Mouse (Mus musculus) limb, embryonic 11.5 days (tissue): Measurements from ENCODE around the gene Dhx35. TPM values are rescaled to one million over a fixed set of nuclear protein-coding genes. Genes with fewer than 3 reads are reported as not detected.

Source experiments
- ATAC-seq: fragments of 200-750 bp; cut with Nextera tagmentation; 2 replicates; pipeline ENCODE4 v1.8.0; 2017; ENCODE audit warnings: low read depth; ENCODE audit not compliant: insufficient number of reproducible peaks, low FRiP score, low TSS enrichment
- DNase-seq: peaks from one replicate; pipeline ENCODE4 v3.0.0-alpha.2; 2015; ENCODE audit warnings: low spot score
- H3K27ac ChIP-seq: fragments of 300-500 bp; sonication (generic); replicated peaks from 2 replicates; pipeline ENCODE4 v1.5.1; 2014; ENCODE audit warnings: low read depth, mild to moderate bottlenecking, low read length
- H3K27me3 ChIP-seq: fragments of 300-500 bp; sonication (generic); 2 replicates; pipeline ENCODE4 v1.6.1; 2014; ENCODE audit warnings: mild to moderate bottlenecking, low read length, mixed read lengths; ENCODE audit not compliant: control insufficient read depth, insufficient read depth
- H3K36me3 ChIP-seq: fragments of 300-500 bp; sonication (generic); 2 replicates; pipeline ENCODE4 v1.6.1; 2014; ENCODE audit warnings: mild to moderate bottlenecking, low read length, moderate library complexity, mixed read lengths; ENCODE audit not compliant: control insufficient read depth, insufficient read depth
- H3K4me1 ChIP-seq: fragments of 300-500 bp; sonication (generic); 2 replicates; pipeline ENCODE4 v1.6.1; 2014; ENCODE audit warnings: low read length, mixed read lengths; ENCODE audit not compliant: control insufficient read depth, insufficient read depth
- H3K4me2 ChIP-seq: fragments of 300-500 bp; sonication (generic); 2 replicates; pipeline ENCODE4 v1.6.1; 2014; ENCODE audit warnings: low read depth, mild to moderate bottlenecking, moderate library complexity; ENCODE audit not compliant: severe bottlenecking
- H3K4me3 ChIP-seq: fragments of 300-500 bp; sonication (generic); 2 replicates; pipeline ENCODE4 v1.5.1; 2014; ENCODE audit warnings: low read depth, low read length
- H3K9ac ChIP-seq: fragments of 300-500 bp; sonication (generic); 2 replicates; pipeline ENCODE4 v1.6.1; 2014; ENCODE audit warnings: mild to moderate bottlenecking, low read length
- H3K9me3 ChIP-seq: fragments of 300-500 bp; sonication (generic); 2 replicates; pipeline ENCODE4 v1.6.1; 2016; ENCODE audit warnings: low read length; ENCODE audit not compliant: control insufficient read depth
- WGBS: fragments of 180-500 bp; shearing (Covaris S2); extraction: QIAGEN DNeasy Blood & Tissue Kit; methylation state at CpG from one replicate; pipeline ENCODE4 v1.1.7; 2014; 5-methylcytosine and 5-hydroxymethylcytosine counted together
- polyA plus RNA-seq: library from polyadenylated mRNA; unstranded; fragments of >200 nt; fragmentation: Nextera tagmentation; extraction: Ambion mirVana; gene quantifications from 2 replicates; pipeline ENCODE4 v1.2.1, GENCODE M21; 2014

The Dhx35 gene
- polyA plus RNA-seq, 1 experiment from 2014 or later, result 16.3 TPM

DNA sequence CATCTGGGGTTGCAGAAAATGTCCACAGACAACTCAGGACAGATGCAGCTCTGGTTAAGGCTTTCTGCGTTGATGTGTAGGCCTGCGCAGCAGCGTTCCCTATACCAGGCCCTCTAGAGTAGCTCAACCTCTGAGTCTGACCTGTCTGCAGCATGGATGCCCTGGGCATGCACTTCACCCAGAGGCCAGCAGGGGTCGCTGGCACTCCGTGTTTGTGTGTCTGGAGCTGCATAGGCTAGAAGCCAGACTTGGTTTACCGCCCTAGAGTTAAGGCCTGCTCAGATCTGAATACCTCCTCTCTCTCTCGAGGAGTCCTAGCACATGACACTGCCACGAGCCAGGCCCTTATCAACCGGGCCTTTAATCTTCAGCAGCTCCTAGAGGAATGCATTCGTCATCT, 70.8 kb downstream of the Dhx35 start:
- H3K4me1 ChIP-seq, result no peaks in the 10 kb centered on the region; the same call in 1 of the 2 replicates
- no peak overlapping the region for H3K27ac ChIP-seq
- no peak overlapping the region for H3K4me2 ChIP-seq
- no peaks in the 10 kb centered on the region for H3K9me3 ChIP-seq
- no peaks in the 10 kb centered on the region for H3K27me3 ChIP-seq
- H3K9ac ChIP-seq, result no peak overlapping the region
- no peaks in the 10 kb centered on the region for H3K36me3 ChIP-seq
- ATAC-seq (0 out of 2 replicates have a peak, but pooled peaks have one; percentile 5), DNase-seq (peak; percentile 93)
- no peak overlapping the region for H3K4me3 ChIP-seq
- WGBS, result 26% methylated on average over 10 of the region's 10 CpGs

DNA sequence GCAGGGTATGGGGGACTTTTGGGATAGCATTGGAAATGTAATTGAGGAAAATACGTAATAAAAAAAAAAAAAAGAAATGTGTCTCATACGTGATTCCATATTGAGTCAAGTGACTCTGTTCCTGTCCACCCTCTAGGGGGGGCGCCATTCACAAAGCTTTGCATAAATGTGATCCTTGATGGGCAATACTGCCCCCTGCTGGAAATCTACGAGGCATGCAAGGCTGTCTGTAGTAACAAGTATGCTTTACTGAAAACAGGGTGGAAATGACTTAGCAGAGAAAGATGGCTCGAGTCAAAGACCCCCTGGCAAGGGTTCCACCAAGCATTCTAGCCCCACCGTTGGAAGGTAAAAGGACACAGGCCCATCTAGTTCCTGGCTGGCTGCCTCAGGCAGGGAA, 92.0 kb downstream of the Dhx35 start:
- H3K4me2 ChIP-seq, result no peak overlapping the region
- H3K36me3 ChIP-seq, result no peaks in the 10 kb centered on the region
- 56% methylated on average over 6 of the region's 6 CpGs for WGBS
- H3K27ac ChIP-seq, result no peak overlapping the region
- no peak overlapping the region for H3K4me3 ChIP-seq
- H3K27me3 ChIP-seq, result no peaks in the 10 kb centered on the region
- DNase-seq, result no peak
- no peak for ATAC-seq
- no peaks in the 10 kb centered on the region for H3K9me3 ChIP-seq
- H3K9ac ChIP-seq, result no peak overlapping the region
- no peaks in the 10 kb centered on the region for H3K4me1 ChIP-seq

DNA sequence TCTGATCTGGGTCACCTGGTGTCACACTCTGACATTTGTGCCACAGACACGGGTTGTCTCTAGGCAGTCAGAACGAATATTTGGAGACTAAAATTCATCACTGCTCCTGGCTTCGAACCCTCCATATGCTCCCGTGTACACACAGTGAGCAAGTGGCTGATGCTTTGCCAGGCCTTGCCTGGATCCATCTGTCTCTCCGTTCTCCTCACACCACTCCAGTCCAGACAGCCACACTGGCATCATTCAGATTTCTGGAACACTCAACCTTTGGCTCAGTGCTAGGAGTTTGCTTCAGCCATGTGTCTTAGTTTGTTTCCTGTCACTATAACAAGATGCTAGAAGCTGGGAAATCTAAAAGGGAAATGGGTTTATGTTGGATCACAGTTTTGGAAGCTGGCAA, 93.9 kb downstream of the Dhx35 start:
- no peaks in the 10 kb centered on the region for H3K27me3 ChIP-seq
- ATAC-seq (no peak), DNase-seq (no peak)
- H3K27ac ChIP-seq, result no peak overlapping the region
- no peaks in the 10 kb centered on the region for H3K9me3 ChIP-seq
- no peaks in the 10 kb centered on the region for H3K4me1 ChIP-seq
- no peak overlapping the region for H3K9ac ChIP-seq
- no peak overlapping the region for H3K4me3 ChIP-seq
- 89% methylated on average over 5 of the region's 5 CpGs for WGBS
- no peaks in the 10 kb centered on the region for H3K36me3 ChIP-seq
- no peak overlapping the region for H3K4me2 ChIP-seq

DNA sequence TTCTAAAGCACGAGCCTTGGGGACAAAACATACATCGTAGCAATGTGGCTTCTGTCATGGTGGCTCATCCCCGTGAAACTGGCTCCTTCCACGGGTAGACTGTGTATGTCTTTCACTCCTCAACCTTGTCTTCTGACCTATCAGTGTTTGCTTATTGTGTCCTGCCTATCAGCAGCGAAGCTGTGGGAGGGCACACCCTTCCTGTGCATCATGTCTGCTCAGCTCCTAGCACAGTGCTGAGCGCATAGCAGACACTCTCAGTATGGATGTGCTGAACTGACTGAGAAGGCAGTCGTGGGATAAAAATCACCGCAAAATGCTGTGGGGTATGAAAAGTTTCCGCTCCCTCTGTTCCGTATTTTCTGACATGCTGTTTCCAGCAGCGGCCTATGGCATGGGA, 94.6 kb downstream of the Dhx35 start:
- Histone ChIP-seq H3K4me1 (no peaks in the 10 kb centered on the region), H3K27me3 (no peaks in the 10 kb centered on the region), H3K4me2 (no peak overlapping the region), H3K9me3 (no peaks in the 10 kb centered on the region), H3K36me3 (no peaks in the 10 kb centered on the region), H3K9ac (no peak overlapping the region), H3K4me3 (no peak overlapping the region), H3K27ac (no peak overlapping the region)
- no peak for ATAC-seq
- WGBS, result 72% methylated on average over 11 of the region's 11 CpGs
- DNase-seq, result no peak

DNA sequence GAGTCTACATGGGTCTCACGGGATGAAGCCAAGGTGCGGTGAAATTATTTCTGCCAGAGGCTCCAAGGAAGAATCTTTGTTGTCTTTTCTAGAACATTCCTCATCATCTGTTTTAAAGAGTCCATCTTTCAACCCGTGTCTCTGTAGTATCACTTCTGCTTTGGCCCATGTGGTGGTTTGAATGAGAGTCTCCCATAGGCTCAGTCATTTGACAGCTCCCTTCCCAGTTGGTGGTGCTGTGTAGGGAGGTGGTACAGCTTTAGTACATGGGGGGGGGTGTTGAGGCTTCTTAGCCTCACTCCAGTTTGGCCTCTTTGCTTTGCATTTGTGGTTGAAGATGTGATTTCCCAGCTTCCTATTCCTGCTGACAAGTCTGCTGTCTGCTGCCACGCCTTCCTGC, 96.7 kb downstream of the Dhx35 start:
- no peaks in the 10 kb centered on the region for H3K36me3 ChIP-seq
- no peak for ATAC-seq
- no peaks in the 10 kb centered on the region for H3K4me1 ChIP-seq
- no peak overlapping the region for H3K4me2 ChIP-seq
- H3K9ac ChIP-seq, result no peak overlapping the region
- H3K27ac ChIP-seq, result no peak overlapping the region
- 83% methylated on average over 4 of the region's 4 CpGs for WGBS
- no peak overlapping the region for H3K4me3 ChIP-seq
- DNase-seq, result no peak
- H3K9me3 ChIP-seq, result no peaks in the 10 kb centered on the region
- H3K27me3 ChIP-seq, result no peaks in the 10 kb centered on the region

DNA sequence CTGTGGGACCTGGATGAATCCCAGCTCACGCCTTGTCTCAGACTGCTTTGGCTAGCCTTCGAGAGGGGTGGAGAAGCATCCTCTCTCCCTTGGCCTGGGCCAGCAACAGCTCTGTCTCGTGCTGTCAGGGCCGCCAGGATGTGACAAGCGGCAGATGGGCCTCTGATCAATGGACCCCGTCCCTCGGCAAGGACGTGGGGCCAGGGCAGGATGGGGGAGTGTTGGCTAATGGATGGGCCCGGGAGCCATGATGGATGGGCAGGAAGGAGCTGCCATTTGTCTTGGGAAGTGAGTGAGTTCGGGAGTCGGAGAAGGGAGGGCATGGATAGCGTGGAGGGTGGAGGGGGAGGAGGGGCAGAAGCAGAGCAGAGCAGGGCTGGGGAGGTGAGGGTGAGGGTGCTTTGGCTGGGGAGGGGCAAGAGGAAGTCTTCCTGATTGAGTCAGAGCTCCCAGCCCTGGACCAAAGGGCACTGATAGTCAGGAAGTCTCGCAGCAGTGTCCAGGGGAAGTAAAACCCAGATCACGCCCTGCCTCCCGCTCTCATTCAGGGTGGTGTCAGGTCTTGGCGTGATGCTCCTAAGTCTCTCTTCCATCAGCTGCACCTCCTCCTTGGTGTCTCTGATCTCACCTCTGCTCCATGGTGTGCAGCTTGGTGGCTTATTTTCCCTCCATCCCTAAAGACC, 98.7 kb downstream of the Dhx35 start:
- Histone ChIP-seq H3K27me3 (no peaks in the 10 kb centered on the region), H3K9ac (no peak overlapping the region), H3K9me3 (no peaks in the 10 kb centered on the region), H3K4me2 (no peak overlapping the region), H3K36me3 (no peaks in the 10 kb centered on the region), H3K4me3 (no peak overlapping the region), H3K4me1 (0 out of 2 replicates have a peak, but pooled peaks cover under 1% of the 10 kb centered on the region), H3K27ac (no peak overlapping the region)
- WGBS, result 26% methylated on average over 16 of the region's 16 CpGs
- DNase-seq, result no peak
- no peak for ATAC-seq

DNA sequence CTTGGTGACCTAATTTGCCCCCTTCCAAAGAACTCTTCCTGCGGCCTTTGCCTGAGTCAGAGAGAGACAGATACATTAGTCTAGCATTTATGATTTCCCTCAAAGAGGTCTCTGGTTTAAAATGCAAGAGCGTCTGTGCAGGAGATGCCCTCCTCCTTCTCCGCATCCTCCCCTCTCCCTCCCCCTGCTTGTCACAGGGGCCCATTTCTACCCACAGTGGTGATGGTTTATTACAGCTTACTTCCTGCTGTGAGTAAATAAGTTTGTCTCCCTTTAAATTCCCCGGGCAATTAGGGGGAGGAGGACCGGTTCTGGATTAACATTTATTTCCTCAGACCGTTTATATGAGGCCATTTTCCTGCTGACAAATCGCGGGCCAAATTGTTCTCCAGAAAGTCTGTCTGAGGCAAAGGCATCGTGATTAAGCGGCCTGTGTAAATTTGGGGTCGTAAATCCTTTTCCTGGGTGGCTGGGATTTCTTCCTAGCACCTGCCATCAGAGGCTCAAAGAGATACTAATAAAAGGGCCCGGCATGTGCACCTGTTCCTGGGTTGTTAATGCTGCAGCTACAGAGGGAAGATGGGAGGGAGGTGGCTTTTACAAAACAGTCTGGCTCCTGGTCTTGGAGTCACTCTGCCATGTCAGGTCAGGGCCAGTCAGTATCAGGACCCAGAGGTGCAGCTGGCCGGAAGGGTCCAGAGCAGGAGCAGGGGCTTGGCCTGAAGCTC, 104.0 kb downstream of the Dhx35 start:
- Histone ChIP-seq H3K27ac (no peak overlapping the region), H3K4me1 (0 out of 2 replicates have a peak, but pooled peaks cover 3% of the 10 kb centered on the region), H3K9ac (no peak overlapping the region), H3K4me3 (no peak overlapping the region), H3K4me2 (no peak overlapping the region), H3K27me3 (no peaks in the 10 kb centered on the region), H3K9me3 (no peaks in the 10 kb centered on the region), H3K36me3 (no peaks in the 10 kb centered on the region)
- ATAC-seq (no peak), DNase-seq (no peak)
- WGBS, result 10% methylated on average over 13 of the region's 13 CpGs
